Mouse (Mus musculus): ENCODE results near the gene Cdc16.
"Not testable (repeated sequence)": the region's sequence is repeated elsewhere in the genome, so short reads cannot be mapped to it uniquely, and the experiment has no call there.

Cdc16 gene

DNA sequence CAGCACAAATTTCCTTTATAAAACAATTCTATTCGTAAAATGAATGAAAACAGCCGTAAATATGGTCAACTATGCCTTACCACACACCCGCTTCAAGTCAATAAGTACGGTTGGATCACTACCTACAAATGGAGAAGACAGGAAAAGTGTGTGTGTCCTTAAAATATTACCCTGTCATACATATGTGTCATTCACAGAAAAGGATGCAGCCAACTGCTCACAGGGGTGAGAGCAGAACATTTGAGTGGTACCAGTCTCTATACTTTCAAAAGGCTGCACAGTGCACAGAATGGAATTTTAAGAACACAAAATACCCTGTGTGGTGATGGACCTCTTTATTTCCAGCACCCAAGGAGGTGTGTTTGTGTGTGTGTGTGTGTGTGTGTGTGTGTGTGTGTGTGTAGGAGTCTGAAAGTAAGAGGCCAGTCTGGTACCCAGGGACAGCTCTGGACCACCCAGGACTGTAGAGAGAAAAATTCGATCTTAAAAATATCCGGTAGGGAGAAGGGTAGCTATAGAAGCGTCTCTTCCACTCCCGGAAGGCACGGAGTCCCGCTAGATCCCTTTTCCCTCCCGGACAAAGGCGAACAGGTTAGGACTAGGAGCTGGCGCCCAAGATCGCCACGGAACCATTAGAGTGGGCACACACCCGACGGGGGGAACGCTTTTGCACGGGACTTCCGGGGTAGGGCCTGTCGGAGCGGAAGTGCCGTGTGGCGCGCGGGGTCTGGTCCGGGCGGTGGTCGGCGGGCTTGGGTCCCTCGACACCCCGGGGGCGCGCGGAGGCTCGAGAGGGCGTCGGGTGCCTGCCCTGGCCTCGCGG, at the start of gene Cdc16:
Cdc16 (plus strand) TSS at position 695 of the 823 bp plus-strand sequence.
- peak; percentile 83 to 93 for DNase-seq

DNA sequence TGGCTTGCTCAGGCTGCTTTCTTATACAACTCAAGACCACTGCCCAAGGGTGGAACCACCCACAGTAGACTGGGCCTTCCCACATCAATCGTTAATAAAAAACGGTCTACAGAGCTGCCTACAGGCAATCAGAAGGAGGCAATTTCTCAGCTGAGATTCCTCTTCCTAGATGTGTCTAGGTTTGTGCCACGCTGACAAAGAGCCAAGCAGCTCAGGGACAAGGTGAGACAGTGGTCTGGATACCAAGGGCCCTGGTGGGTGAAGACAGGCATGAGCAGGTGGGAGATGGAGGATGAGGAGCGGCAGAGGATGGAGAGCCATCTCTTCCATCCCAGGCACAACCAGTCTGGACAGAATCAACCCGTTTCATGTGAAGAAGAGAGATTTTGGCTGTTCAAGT, 49.0 kb upstream of the Cdc16 start:
- DNase-seq: no peak

DNA sequence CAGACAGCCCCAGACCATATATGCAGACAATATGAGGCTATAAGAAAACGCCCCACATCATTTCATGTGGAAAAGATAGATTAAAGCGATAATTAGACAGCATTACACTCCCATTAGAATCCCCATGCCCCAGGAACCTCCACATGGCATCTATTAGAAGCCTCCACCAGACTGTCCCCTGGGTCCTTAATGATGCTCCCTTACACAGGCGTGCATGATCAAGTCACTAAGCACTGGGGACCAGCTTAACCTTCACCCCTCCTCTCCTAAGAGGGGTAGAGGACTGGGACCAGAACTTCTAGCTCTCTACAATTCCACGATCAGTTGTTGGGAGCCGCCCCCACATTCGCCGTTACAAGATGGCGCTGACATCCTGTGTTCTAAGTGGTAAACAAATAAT, 38.5 kb upstream of the Cdc16 start:
- no peak for DNase-seq

DNA sequence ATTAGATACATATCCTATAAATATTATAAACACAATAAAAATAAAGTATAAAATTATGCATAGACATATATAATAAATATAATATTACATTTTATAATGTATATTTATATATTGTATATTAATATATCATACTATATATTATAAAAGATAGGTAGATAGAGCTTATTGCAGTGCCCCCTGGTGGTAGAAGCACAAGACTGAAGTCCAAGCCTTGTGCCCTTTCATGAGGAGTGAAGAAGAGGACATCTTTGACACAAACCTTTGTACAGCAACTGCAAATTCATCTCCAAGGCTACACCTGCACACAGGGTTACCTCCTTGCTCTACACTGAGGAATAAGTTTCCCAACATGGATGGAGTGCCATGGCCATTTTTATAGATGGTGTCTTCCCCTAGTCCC, 31.8 kb upstream of the Cdc16 start:
- DNase-seq: peak; percentile 65 to 75

DNA sequence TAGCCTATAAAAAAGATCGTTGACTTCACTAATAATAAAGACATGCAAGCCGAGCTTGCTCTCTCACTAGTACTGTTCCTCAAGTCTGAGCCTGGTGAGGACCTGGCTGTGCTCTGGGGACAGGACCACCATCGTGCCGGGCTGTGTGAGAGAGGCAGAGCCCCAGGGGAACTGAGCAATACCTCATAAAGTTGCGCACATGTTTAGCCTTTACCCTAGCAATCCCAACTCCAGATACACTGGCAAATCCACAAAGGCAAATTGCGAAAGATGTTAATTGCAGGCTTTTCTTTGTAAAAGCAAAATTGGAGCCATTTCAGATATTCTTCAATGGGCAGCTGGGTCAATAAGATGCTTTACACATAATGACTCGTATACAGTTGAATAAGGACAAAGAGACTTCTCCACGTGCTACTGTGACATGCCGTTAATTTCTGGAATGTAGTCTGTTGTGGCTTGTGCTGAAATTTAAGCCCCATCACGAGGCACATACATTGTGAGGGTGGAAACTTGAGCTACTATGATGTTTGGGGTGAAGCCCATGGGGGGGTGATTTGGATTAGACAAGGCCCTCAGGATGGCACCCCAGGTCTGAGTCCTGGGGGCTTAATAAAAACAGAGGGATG, 29.9 kb upstream of the Cdc16 start:
- no peak for DNase-seq

DNA sequence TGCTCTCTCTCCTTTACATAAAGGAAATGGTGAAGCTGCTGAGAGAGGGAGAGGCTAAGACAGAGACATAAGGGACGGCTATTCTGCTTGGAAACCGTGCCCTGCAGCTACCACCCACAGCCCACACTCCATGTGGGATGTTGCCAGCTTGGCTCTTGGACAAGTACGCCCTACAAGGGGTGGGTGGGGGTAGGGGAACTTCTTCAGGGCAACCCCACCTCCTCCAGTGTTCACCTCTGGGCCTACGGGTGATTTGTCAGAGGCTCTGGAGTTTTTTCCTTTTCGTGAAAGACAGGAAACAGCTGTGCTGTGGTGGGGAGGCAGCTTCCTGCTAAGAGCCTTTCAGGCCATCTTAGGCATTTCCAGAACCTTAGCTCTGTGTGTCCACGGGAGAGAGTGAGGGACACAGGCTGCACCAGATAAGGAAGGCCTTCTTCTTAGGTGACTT, 17.1 kb upstream of the Cdc16 start:
- DNase-seq: no peak

DNA sequence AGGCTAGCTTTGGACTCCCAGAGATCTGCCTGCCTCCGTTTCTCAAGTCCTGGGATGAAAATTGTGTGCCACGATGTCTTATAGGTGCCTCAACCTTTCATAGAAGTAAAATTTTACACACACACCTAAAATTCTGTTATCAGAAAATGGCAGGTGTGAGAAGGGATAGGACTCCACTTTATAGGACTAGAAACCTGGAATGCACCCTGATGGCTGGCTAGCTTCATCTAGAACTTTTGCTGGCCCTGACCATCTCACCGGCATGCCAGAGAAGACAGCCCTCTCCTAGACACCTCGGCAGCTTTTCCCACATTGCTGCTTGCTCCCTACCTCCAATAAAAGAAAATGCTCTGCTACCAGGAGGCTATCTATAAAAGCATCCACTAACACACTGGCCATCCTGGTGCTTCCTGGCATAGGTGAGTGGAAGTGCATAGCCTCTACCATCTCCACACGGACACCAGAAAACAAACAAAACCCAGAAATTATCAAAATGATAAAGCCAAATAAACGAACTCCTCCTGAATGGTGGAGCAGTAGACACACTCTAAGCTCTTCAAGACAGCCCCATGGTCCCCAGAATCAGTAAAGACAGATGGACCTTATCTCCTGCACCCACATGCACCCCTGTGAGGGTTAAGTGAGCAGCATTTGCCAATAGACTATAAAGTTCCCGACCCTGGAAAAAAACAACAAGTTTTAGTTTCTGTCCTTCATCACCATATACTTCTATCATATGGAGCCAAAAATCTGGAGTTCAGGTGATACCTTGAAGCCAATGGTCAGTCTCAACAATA, 16.5 kb upstream of the Cdc16 start:
- no peak for DNase-seq

DNA sequence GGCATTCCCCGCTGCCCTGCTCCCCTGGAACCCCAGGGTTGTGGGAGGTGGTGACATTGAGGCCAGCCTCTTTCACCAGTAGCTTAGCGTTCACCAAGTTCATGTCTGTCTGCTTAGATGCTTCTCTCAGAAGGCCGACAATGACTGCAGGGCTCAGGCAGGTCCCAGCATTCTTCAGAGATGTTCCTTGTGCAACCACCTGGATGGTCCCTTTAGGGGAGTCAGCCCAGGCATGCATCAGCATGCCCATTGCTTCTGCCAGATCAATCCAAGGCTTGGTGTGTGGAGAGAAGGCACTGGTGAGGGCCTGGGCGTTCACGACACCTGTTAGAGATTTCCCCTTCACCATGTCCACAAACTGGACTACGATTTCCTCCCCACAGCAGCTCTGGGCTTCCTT, 11.3 kb upstream of the Cdc16 start:
- DNase-seq: not testable (repeated sequence)

DNA sequence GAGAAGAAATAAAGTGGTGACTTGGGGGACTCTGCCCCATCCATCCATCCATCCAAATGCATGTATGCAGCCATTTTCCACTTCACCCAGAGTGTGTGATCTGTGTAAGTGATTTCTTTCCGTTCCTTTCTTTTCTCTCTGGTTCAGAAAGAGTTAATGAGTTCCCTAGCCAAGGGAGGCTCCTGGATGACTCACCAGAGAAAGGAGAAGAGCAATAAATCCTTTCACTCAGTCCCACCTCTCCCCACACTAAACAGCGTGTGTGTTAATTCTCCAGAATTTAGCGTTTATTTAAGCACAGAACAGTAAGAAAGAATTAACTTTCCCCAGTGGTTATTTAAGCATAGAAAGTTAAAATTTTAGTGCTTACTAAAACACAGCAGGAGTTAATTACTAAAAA, 9.8 kb upstream of the Cdc16 start:
- no peak for DNase-seq

DNA sequence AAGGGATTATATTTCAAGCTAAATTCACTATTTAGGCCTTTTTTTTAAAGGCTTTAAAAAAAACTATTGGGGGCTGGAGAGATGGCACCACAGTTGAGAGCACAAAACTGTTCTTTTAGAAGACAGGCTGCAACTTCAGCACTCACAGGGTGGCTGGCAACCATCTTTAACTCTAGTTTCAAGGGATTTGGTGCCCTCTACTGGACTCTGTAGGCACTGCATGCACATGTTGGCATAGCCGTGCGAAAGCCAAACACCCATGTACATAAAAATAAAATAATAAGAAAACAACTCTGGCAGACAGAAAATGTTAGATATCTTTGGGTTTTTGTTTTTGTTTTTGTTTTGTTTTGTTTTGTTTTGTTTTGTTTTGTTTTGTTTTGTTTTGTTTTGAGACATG, 3.8 kb upstream of the Cdc16 start:
- DNase-seq: peak; percentile 61 to 73

DNA sequence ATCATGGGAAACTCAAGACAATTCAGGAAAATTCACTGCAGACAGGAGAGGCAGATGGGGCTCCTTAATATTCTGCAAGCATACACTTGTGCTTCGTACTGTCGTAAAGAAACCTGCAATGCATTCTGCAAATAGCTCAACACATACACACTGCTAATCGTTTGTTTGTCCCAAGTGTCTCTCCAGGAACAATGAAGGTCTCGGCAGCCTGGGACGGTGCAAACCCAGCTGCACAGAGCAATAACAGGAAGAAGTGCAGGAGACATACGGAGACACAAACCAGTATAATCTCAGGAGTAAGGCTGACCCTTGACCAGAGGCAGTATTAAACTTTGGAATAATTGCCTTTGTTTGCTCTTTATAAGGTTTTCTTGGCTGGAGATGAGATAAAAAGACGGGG, 996 bp upstream of the Cdc16 start:
- DNase-seq: no peak

DNA sequence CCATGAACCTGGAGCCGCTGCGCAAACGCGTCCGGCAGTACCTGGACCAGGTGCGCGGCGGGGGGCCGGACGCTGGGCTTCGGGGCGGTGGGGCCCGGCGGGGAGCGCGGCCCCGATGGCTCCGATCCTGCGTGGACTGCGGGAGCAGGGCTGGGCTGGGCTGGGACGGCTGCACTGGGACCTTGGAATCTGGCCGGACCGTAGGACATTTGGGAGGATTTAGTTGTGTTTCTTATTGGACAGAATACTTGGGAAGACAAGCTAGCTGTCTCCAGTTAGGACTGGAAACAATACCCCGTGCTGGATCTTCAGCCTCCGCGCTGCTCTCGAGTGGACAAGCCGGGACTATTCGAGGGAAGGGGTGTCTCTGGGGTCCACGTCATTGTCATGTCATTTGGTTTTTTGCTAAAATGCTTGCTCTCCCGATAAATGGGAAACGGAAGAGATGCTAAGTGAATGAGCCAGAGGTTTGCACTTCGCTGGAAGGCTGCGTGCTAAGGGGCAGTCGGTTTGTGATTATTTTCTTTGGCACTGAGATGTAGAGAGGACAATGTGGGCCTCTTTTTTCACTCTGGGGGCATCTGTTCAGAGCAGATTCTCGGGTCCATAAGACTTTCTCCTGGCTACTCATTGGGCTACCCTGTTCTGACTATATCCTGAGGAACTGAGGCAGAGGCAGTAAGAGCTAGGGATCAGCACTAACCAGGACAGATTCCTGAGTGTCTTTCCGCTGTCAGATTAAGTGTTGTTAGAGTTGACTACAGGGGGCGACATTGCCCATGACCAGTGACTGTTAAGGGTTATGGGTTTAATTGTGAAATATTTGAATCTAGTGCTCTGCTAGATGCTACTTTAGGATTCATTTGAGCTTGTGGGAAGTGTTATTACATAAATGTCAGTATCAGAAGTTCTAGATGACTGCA, 590 bp downstream of the Cdc16 start:
- DNase-seq: peak; percentile 36 to 39

DNA sequence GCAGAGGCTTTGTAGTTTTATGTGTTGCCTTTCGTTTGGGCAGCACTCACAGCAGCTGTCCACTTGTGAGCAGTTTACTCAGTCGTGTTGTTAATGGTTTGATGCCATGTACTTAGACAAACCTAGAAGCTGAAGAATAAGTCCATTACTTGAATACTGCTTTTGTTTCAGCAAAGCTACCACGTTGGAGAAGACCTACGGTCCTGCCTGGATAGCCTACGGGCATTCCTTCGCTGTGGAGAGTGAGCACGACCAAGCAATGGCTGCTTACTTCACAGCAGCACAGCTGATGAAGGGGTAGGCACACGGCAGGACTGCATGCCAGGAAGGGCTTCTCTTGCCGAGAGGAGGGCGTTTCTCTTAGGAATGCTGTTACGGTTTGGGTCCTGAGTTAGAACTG, 11.7 kb downstream of the Cdc16 start:
- no peak for DNase-seq

DNA sequence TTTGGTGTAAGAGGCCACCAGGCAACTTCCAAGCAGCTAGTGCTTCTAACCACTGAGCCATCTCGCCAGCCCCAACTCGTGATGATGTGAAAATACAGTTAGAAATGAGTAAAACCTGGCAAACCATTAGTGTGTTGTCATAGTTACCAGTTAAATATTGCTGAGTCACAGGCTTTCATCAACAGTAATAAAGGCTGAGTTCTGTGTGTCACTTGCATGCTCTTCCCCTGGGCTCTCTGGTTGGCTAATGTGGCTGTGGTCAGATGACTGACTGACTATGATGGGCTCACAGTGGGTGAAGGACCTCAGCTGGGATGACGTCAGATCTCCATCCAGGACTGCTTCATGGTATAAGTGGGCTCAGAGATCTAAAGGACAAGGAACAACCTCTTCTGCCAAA, 23.1 kb downstream of the Cdc16 start:
- no peak for DNase-seq

DNA sequence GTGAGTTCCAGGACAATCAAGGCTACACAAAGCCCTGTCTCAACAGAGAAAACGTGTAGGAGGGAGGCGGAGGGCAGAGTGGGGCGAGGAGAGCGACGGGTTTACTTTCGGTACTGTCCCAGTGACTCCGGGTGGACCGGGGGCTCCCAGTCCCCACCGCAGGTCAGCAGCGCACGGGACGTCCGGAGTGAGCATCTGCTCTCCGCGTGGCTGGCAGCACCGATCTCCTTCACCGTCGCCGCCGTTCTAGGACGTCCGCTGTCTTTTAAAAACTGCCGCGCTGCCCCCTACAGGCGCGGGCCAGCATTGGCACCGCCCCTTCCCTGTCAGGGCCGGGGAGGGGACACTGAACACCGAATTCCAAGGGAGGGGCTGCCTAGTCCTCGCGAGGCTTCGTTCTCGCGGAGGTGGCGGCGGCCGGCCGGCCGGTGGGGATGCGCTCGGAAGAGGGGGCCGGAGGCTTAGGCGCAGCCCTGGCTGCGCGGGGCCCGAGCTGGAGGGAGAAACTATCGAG, 27.8 kb downstream of the Cdc16 start, which contains the start of gene Upf3a:
Upf3a (plus strand) TSS at position 366 of the 514 bp plus-strand sequence.
- peak; percentile 90 to 92 for DNase-seq

DNA sequence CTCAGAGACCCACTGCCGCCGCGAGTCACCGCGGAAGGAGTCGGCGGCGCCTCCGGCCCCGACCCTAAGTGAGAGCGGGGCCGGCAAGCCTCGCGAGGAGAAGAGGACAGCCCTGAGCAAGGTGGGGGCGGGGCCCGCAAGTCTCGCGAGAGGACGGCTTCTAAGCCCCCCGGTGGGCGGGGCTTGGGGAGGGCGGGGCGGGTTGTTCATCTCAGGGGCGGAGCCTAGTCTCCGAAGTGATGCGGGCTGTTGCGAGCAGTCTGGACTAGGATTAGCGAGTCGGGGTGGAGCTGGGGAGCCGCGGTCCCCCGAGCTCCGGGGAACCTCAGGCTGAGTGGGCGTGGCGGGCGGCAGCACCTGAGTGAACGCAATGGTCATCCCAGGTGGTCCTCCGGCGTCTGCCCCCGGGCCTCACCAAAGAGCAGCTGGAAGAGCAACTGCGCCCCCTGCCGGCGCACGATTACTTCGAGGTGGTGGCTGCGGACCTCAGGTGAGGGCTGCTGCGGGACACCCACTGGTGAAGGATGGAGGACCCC, 28.4 kb downstream of the Cdc16 start:
- DNase-seq: peak; percentile 94 to 97

DNA sequence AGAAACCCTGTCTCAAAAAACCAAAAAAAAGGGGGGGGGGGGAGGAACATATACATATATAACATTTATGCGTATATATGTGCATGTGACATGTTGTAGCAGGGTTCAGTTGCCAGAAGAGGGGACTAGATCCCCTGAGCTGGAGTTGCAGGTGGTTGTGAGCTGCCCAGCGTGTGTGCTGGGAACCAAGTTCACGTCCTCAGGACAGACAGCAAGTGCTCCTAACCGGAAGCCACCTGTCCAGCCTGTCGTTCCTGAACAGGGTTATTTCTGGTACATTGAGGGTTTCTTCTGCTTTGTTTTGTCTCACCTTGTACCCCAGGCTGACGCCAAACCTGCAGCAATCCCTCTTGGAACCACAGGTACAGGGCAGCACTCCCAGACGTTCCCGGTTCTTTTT, 32.1 kb downstream of the Cdc16 start:
- DNase-seq: no peak

DNA sequence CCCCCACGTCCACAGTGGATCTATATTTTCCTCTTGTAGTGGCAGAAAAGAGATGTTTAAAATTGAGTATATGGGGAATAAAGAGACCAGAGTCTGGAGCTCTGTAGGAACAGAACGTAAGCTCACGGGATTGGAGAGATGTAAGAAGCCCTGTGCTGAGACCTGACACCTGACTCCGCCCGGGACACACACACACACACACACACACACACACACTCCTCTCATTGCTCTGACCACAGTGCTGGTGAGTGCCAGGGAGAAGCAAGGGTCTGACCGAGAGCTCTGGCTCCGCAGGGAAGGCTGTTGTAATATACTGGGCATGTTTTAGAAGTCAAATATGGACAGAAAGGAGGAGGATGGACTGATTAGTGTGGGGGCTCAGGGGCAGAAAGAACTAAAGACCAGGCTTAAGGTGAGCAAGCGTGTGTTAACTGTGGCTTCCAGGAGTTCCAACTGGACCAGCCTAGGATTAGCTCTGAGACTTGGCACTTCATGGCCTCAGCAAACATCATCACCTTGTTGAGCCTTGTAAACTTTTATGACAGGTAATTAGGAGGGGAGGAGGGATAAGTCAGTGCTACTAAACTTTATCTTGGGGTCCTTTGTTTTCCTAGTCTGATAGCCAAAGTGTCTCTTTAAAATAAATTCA, 35.7 kb downstream of the Cdc16 start:
- DNase-seq: no peak

DNA sequence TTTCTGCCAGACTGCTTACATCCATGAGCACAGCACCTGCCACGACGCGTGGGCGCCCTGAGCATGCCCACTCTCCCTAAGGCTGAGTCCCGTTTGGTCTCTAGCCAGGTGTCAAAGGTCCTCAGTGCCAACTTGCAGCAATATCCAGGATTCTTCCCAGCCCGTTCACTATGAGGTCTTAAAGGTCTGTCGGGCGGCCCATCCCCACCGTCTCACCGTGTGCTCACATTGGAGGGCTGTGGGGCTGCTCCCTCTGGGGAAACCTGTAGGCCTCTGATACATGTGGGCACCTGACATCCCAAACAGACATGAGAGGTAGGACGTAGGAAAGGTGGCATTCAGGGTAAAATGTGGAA, 36.2 kb downstream of the Cdc16 start:
- DNase-seq: no peak

DNA sequence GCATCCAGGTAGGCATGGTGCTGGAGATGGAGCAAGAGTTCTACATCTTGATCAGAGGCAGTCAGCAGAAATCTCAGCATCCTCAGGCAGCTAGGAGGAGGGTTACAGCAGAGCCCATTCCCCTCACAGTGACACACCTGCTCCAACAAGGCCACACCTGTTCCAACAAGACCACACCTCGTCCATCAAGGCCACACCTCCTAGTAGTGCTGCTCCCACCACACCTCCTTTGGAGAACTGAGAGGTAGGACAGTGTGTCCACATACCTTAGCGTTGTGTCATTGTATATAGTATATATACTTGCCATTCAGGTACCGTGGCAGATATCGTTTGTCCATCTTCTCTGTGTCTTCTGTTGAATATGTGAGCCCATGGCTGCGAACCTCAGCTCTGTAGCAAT, 40.2 kb downstream of the Cdc16 start:
- DNase-seq: no peak

DNA sequence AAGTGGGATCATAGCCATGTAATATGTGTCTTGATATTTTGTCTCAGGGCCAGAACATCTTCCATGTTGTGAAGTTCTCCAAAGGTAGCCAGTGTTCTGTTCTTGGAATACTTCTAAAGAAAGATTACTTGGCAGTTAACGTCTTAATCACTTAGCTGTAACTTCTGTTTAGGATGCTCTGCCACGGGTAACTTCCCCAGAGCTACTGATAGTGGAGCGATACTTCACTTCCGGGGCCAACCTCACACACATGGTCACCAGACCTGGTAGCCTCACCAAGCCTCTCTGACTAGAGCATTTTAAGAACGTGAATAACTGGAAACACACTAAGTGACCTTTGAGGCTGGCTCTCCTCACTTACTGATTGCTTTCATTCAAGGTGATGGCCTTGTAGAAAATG, 42.1 kb downstream of the Cdc16 start:
- DNase-seq: no peak
